Mouse (Mus musculus) neural tube, embryonic 10.5 days (tissue): ENCODE results near the gene Dnali1.

Source experiments
- DNase-seq: peaks from one replicate; pipeline ENCODE4 v3.0.0-alpha.2; 2017; ENCODE audit warnings: low spot score; ENCODE audit errors: extremely low spot score

Gene Dnali1

DNA sequence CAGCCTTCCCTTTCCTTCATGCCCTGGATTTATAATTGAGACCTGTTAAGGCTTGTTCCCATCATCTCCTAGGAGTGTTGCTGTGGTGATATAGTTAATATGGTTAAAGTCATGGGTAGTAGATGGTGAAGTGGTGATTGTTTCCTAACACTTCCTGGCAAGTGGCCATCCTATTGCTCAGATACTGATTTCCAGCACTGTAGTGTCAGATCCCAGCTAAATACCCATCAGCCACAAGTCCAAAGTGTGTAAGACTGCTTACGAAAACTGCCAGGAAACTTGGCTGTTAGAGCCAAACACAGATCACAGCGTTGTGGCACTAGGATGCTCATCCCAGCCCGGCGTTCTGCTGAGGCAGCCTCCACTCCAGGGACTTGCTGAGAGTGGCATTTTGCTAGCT lies 31.2 kb downstream of the Dnali1 start:
- no peak for DNase-seq

DNA sequence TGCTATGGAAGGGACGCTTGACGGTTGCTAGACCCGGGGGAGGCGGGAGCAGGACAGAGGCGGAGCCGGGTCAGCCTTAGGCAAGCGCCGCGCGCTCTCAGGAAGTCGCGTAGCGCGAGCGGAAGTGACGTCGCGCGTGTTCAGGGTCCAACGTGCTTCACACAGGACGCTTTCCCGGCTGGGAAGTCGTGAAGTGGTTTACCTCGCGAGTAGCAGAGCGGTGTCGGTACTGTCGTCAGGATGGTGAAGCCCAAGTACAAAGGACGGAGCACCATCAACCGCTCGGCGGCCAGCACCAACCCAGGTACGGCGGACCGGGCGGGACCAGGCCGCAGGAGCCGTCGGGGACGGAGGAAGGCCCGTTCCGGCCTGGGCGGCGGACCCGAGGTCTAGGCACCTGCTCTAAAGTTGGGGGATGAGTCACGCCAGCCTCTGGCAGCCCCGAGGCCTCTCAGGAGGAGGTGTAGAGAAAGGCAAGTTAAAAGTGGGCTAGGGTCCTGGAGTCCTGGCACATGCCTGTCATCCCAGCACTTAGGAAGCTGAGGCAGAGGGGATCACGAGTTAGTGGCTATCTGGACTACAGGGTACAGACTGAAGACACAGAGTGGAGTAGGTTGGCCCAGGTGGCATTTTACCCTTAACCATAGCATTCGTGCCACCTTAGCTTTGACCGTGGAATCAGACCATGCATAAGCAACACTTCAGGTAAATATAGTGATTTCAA lies 35.5 kb downstream of the Dnali1 start:
- DNase-seq: peak; percentile 98

DNA sequence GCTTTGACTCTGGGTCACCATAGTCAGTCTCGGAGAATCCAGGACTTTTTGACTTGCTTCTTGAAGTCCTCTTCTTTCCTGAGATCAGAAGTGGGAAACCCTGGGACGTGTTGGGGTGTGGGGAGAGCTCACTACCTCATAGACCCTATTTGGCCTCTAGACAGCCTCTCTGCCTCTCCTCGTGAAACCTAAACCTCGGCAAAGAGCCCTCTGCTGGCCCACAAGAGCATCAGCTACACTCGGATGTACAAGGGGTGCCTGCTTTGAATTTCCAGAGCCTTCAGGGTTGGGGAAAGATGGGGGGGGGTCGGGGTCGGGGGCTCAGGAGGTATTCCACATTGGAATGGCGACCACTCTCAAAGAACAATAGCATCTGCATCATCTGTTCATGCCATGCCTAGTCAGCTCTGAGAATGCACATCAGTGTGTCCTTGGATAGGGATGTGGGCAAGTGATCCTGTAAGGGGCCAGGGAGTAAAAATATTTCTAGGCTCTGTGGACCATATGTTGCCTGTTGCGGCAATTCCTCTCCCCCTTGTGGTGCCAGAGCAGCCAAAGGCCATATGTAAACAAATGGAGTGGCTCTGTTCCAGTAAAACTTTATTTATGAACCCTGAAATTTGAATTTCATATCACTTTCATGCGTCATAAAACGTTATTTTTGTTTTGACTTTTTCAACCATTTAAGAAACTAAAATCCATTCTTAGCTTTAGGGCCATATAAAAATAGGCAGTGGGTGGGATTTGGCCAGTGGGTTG lies 44.5 kb downstream of the Dnali1 start:
- DNase-seq: peak; percentile 22

DNA sequence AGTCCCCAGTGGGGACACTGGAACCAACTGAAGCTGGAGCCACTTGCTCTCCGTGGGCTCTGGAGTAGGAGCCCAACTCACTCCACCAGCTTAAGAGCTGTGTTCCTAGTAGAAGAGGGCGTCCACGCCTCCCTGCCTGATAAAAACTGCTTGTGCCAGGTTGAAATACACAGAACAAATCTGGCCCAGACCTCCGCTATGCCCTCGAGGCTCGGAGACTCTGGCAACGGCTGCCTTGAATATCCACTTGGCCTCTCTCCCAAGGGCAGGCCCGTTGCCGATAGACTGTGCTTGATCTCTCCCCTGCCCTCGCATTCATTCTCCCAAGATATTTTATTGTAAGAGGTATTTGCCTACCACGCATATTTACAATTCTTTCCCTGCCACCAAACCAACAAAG lies 48.1 kb downstream of the Dnali1 start:
- DNase-seq: no peak

DNA sequence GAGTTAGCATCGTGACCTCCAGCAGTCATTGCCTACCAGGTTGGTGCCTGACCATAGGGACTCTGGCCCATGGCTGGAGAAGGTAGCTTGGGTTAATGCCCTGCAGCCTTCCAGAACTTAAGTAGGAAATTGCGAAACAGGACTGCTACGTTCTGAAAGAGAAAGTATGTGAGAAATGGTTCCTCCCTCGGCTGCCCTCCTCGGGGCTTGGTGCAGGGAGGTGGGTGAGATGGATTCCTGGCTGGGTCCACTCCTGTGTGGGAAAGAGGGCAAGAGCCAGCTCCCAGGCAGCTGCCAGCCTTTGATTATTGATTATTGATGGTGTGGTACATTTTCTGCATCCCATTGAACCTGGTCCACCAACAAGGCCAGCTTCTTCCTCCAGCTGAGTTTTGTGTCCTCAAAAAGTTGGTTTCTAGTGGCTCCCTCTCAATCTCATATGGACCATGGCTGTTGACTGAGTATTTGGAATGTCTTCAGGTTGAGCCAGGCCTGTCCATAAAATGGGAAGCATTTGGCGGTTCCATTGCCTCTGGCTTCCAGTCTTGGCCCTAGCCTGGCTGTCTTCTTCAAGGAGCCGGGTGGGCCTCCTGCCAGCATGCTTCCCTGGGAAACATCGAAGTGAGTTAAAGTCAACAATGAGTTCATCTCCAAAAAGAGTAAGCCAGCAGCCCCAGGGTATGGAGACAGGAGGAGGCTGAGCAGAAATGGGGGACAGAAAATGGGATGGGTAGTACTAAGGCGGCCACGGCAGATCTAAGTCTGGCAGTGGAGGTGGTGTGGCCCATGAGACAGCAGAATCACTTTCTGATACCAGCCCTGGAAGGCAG lies 49.5 kb downstream of the Dnali1 start, which contains the start of gene Gnl2:
Gene Gnl2, plus strand, starts transcription at position 780 of the 830 bp plus-strand sequence.
- DNase-seq: no peak

DNA sequence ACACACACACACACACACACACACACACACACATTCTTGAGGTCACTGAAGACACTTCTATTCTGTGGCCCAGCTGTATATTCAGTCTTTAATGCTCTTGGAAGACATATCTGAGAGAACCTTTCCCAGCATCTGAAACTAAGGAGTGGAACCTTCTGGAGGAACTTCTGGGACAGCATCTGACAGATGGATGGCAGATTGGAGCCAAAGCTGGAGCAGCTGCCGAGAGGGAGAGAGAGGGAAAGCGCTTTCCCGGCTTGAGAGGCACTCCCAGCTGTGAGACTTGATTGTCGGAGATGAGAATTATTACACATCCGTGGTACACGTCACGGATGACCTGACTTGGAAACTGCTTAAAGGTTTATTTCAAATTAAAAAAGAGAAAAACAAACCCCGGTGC lies 56.8 kb downstream of the Dnali1 start:
- DNase-seq: no peak

DNA sequence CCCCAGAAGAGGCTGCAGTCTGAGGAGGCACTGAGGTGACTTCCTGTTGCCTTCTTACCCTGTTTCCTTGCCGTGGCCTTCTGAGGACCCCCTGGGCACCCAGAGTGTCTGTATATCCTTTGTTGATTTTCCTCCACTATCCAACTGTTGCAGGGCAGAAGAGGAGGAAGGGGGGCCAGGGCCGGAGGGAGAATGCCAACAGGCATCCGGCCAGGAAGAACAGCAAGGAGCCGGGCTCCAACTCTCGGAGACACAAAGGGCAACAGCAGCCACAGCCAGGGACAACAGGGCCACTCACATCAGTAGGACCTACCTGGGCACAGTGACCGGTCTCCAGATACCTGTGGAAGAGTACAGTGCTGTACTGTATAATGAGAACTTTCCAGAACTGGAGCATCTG lies 57.3 kb downstream of the Dnali1 start:
- DNase-seq: no peak

DNA sequence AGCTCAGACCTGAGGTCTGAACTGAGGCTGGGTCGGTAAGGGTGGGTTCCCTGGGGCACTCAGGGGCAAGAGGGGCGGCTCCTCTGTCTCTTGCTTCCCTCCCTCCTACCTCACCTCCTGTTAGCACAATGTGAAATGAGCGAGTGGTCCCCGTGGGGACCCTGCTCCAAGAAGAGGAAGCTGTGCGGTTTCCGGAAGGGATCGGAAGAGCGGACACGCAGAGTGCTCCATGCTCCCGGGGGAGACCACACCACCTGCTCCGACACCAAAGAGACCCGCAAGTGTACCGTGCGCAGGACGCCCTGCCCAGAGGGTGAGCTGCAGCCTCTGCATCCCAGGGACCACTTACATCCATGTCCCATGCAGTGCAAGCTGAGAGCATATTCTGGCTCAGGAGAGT lies 58.0 kb downstream of the Dnali1 start:
- DNase-seq: no peak
